Mouse (Mus musculus): ENCODE measurements around the gene Fbln5. TPM values are rescaled to one million over a fixed set of nuclear protein-coding genes. Genes with fewer than 3 reads are reported as not detected.
A peak's percentile ranks its signal among the peaks of the same experiment; 100 is the strongest.

Gene Fbln5
- polyA plus RNA-seq, 1 experiment from 2014 or later = 2.5 TPM

GRCm38 (mm10) chr12:101774116-101774515, 44.7 kb downstream of the Fbln5 start:
- Histone ChIP-seq H3K36me3 (ENCODE audit: poor library complexity, severe bottlenecking) (no peaks in the 10 kb centered on the region), H3K9ac (no peak overlapping the region), H3K4me3 (no peak overlapping the region), H3K9me3 (replicated peaks) (no peaks in the 10 kb centered on the region), H3K4me2 (no peak overlapping the region), H3K27ac (no peak overlapping the region), H3K4me1 (no peaks in the 10 kb centered on the region), H3K27me3 (no peaks in the 10 kb centered on the region)
- 66% methylated on average over 4 of the region's 4 CpGs for WGBS
- ATAC-seq = no peak

DNA sequence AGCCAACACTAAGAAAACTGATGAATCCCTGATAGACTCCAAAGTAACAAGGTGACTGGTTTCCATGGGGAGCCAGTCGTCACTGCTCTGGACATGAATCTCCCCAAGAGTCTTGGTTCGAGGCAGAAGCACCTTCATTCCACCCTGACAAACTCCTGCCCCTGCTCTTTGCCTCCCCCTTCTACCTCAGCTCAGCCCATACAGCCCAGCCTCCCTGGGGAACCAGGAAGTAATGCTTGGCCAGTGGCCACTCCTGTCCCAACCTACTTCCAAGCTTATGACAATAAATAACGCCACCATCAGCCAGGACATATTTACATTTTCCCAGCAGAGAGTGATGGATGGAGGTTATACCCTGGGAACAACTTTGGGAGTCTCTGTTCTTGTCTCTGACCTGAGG, 45.9 kb downstream of the Fbln5 start:
- Histone ChIP-seq H3K9ac (no peak overlapping the region), H3K36me3 (ENCODE audit: poor library complexity, severe bottlenecking) (no peaks in the 10 kb centered on the region), H3K27me3 (no peaks in the 10 kb centered on the region), H3K4me3 (no peak overlapping the region), H3K4me1 (no peaks in the 10 kb centered on the region), H3K4me2 (no peak overlapping the region), H3K27ac (no peak overlapping the region), H3K9me3 (replicated peaks) (no peaks in the 10 kb centered on the region)
- ATAC-seq = no peak
- 90% methylated on average over 3 of the region's 3 CpGs for WGBS

DNA sequence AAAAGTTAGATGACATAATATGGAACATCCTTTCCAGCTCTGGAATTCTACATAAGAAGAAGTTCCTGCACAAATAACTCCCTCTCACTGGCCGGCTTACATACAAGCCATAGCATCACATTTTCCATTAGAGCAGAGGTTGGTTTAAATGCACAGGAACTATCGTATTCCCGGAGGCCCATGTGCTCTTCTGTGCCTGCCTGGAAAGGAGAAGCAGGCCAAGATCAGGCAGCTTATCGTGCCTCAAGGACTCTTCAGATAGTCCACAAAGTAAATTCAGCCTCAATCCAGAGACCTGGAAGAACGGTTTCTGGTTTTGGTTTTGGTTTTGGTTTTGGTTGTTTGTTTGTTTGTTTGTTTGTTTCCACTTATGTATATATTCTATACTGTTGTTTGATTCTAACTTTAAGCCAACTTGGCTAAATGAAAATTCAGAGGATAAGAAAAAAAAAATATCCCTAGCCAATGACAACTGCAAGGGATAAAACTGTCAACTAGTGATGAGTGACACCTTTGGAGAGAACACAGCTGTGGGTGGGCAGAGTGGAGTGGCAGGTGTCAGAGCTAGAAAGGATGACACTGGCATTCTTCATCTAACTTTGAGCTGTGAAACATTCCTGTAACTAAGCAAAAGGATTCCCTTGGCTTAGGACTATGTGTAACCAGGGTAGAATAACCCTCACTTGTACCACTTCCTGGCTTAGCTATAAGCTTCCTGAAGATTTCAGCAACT, 48.4 kb downstream of the Fbln5 start:
- peaks cover 10% of the 10 kb centered on the region for H3K4me1 ChIP-seq
- no peaks in the 10 kb centered on the region for H3K27me3 ChIP-seq
- no peaks in the 10 kb centered on the region for H3K9me3 ChIP-seq (replicated peaks)
- H3K36me3 ChIP-seq (ENCODE audit: poor library complexity, severe bottlenecking) = no peaks in the 10 kb centered on the region
- no peak overlapping the region for H3K9ac ChIP-seq
- no peak overlapping the region for H3K4me3 ChIP-seq
- H3K4me2 ChIP-seq = no peak overlapping the region
- WGBS = 92% methylated on average over 5 of the region's 5 CpGs
- ATAC-seq = no peak
- H3K27ac ChIP-seq = no peak overlapping the region

DNA sequence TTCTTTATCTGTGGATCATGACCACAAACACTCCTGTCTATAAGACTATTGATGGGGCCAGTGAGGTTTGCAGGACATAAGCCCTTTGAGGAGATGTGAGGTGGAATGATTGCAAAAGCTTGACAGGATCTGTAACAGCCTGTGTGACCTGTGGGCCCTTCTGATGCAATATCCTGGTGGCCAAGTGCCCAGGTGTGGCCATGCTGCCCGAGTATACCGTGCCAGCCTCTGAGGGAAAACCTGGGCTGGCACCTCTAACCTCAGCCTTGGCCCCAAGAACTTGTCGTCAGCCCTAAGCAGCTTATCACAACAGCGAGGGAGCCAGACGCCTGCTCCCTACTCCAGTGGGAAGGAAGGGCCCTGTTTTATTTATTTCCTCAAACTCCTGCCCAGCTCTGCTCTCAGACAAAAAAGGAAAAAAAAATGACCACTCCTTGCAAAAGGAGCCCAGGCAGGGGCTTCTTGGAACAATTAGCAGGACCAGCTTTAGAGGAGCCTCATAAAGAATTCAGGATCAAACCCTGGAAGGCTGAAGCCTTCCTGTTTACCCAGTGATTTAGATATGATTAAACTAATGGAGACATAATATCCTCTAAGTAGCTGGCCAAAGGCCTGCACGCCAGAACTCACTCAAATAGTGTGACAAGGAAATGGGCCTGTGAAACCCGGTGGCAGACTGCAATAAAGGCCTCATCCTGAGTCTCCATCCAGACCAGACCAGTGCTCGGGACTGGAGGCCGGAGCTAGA, 51.4 kb downstream of the Fbln5 start:
- H3K36me3 ChIP-seq (ENCODE audit: poor library complexity, severe bottlenecking) = no peaks in the 10 kb centered on the region
- H3K27me3 ChIP-seq = no peaks in the 10 kb centered on the region
- WGBS = 62% methylated on average over 9 of the region's 9 CpGs
- no peak overlapping the region for H3K4me2 ChIP-seq
- H3K9me3 ChIP-seq (replicated peaks) = no peaks in the 10 kb centered on the region
- no peak overlapping the region for H3K9ac ChIP-seq
- no peak for ATAC-seq
- no peak overlapping the region for H3K4me3 ChIP-seq
- H3K4me1 ChIP-seq = peaks cover 10% of the 10 kb centered on the region
- no peak overlapping the region; the same call in 1 of the 2 replicates for H3K27ac ChIP-seq

GRCm38 (mm10) chr12:101766228-101766852, 52.5 kb downstream of the Fbln5 start:
- Histone ChIP-seq H3K27me3 (no peaks in the 10 kb centered on the region), H3K4me1 (peaks cover 10% of the 10 kb centered on the region), H3K9me3 (replicated peaks) (no peaks in the 10 kb centered on the region), H3K36me3 (ENCODE audit: poor library complexity, severe bottlenecking) (no peaks in the 10 kb centered on the region), H3K9ac (no peak overlapping the region), H3K27ac (no peak overlapping the region), H3K4me3 (no peak overlapping the region), H3K4me2 (no peak overlapping the region)
- 42% methylated on average over 3 of the region's 3 CpGs for WGBS
- ATAC-seq = peak; percentile 70

DNA sequence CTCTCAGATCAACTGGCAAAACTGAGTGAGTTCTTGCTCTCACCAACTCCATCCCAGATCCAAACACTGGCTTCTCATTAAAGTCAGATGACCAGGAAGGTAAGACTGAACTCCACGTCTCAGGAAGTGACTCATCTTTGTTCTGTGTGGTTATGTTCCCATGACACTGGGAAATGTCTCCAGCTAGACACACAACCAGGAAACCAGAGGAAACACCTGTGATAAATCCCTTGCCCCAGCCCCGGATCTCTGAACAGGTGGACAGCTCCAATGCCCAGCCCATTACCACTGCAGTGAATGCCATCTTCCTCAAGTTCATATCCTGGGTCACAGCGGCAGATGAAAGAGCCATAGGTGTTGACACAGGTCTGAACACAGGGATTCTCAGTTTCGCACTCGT, 54.0 kb downstream of the Fbln5 start:
- H3K4me3 ChIP-seq = no peak overlapping the region
- no peak overlapping the region for H3K4me2 ChIP-seq
- H3K9ac ChIP-seq = no peak overlapping the region
- H3K36me3 ChIP-seq (ENCODE audit: poor library complexity, severe bottlenecking) = no peaks in the 10 kb centered on the region
- no peak for ATAC-seq
- H3K27me3 ChIP-seq = no peaks in the 10 kb centered on the region
- no peaks in the 10 kb centered on the region for H3K9me3 ChIP-seq (replicated peaks)
- 92% methylated on average over 5 of the region's 5 CpGs for WGBS
- H3K4me1 ChIP-seq = peaks cover 10% of the 10 kb centered on the region
- no peak overlapping the region for H3K27ac ChIP-seq

- 76% methylated on average over 3 of the region's 3 CpGs for WGBS
- no peak overlapping the region for H3K4me3 ChIP-seq
- no peaks in the 10 kb centered on the region for H3K36me3 ChIP-seq (ENCODE audit: poor library complexity, severe bottlenecking)
- H3K9me3 ChIP-seq (replicated peaks) = no peaks in the 10 kb centered on the region
- no peak overlapping the region for H3K27ac ChIP-seq
- H3K4me2 ChIP-seq = no peak overlapping the region
- no peak for ATAC-seq
- no peak overlapping the region for H3K9ac ChIP-seq
- H3K4me1 ChIP-seq = peaks cover 10% of the 10 kb centered on the region
- H3K27me3 ChIP-seq = no peaks in the 10 kb centered on the region
Measured at GRCm38 (mm10) chr12:101763065-101763464, 55.8 kb downstream of the Fbln5 start.

- 95% methylated on average over 5 of the region's 5 CpGs for WGBS
Measured at GRCm38 (mm10) chr12:101762054-101762453, 56.8 kb downstream of the Fbln5 start.

GRCm38 (mm10) chr12:101759440-101760045, 59.3 kb downstream of the Fbln5 start:
- no peaks in the 10 kb centered on the region for H3K4me1 ChIP-seq
- no peaks in the 10 kb centered on the region for H3K36me3 ChIP-seq (ENCODE audit: poor library complexity, severe bottlenecking)
- no peaks in the 10 kb centered on the region for H3K9me3 ChIP-seq (replicated peaks)
- no peak for ATAC-seq
- H3K9ac ChIP-seq = no peak overlapping the region
- WGBS = 72% methylated on average over 6 of the region's 6 CpGs
- no peaks in the 10 kb centered on the region for H3K27me3 ChIP-seq
- H3K4me3 ChIP-seq = no peak overlapping the region
- H3K4me2 ChIP-seq = no peak overlapping the region
- H3K27ac ChIP-seq = no peak overlapping the region

More at GRCm38 (mm10) chr12:101762054-101762453, 56.8 kb downstream of the Fbln5 start:
- H3K4me3 ChIP-seq = no peak overlapping the region
- H3K27me3 ChIP-seq = no peaks in the 10 kb centered on the region
- ATAC-seq = no peak
- no peaks in the 10 kb centered on the region for H3K36me3 ChIP-seq (ENCODE audit: poor library complexity, severe bottlenecking)
- H3K4me1 ChIP-seq = peaks cover 10% of the 10 kb centered on the region
- no peak overlapping the region for H3K27ac ChIP-seq
- no peak overlapping the region for H3K4me2 ChIP-seq
- H3K9ac ChIP-seq = no peak overlapping the region
- H3K9me3 ChIP-seq (replicated peaks) = no peaks in the 10 kb centered on the region

DNA sequence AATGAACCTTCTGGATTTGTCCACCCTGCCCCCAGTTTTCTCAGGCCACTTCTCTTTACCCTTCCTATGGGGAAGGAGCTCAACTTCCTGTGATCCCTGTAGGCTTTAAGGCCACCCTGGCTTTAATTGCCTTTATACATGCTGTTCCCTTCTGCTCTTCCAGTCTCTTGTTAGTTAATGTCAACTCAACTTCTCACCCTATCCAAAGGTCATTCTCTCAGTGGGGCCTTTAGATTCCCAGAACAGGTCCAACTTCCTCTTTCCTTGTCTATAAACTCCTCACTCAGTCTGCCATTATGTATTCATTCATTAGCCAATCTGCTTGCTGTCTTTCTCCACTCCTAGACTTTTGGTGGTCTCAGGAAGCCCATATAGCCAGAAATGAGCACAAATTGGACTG, 60.2 kb downstream of the Fbln5 start:
- ATAC-seq = no peak
- Histone ChIP-seq H3K27me3 (no peaks in the 10 kb centered on the region), H3K9ac (no peak overlapping the region), H3K9me3 (replicated peaks) (no peaks in the 10 kb centered on the region), H3K4me3 (no peak overlapping the region), H3K27ac (no peak overlapping the region), H3K36me3 (ENCODE audit: poor library complexity, severe bottlenecking) (no peaks in the 10 kb centered on the region), H3K4me1 (no peaks in the 10 kb centered on the region), H3K4me2 (no peak overlapping the region)

DNA sequence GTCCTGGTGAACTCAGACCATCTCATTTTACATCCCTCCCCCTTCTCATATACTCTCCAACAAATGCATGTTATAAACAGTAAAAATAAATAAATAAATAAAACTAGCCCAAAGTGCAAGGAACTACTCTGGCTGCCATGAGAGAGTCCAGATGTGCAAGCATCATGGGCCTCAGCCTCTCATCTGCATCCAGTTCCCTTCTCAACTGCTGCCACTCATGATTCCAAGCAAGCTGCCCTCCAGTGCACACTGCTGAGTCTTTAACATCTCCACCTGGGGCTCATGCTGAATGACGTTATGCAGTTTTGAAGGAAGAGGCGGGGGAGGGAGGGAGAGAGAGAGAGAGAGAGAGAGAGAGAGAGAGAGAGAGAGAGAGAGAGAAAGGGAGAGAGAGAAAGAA, 76.5 kb downstream of the Fbln5 start:
- Histone ChIP-seq H3K4me2 (no peak overlapping the region), H3K36me3 (ENCODE audit: poor library complexity, severe bottlenecking) (no peaks in the 10 kb centered on the region), H3K4me1 (no peaks in the 10 kb centered on the region), H3K4me3 (no peak overlapping the region), H3K27me3 (no peaks in the 10 kb centered on the region), H3K27ac (no peak overlapping the region), H3K9ac (no peak overlapping the region), H3K9me3 (replicated peaks) (no peaks in the 10 kb centered on the region)
- 54% methylated on average over 2 of the region's 2 CpGs for WGBS
- no peak for ATAC-seq

- H3K27me3 ChIP-seq = no peaks in the 10 kb centered on the region
- no peak for ATAC-seq
- H3K9ac ChIP-seq = no peak overlapping the region
- no peak overlapping the region for H3K4me3 ChIP-seq
- H3K9me3 ChIP-seq (replicated peaks) = no peaks in the 10 kb centered on the region
- H3K4me2 ChIP-seq = no peak overlapping the region
- H3K36me3 ChIP-seq (ENCODE audit: poor library complexity, severe bottlenecking) = no peaks in the 10 kb centered on the region
- H3K27ac ChIP-seq = no peak overlapping the region
- 66% methylated on average over 2 of the region's 2 CpGs for WGBS
- H3K4me1 ChIP-seq = no peaks in the 10 kb centered on the region
Measured at GRCm38 (mm10) chr12:101740486-101740885, 78.4 kb downstream of the Fbln5 start.
